Mouse (Mus musculus): ENCODE measurements around the gene Slc51a. TPM values are rescaled to one million over a fixed set of nuclear protein-coding genes. Genes with fewer than 3 reads are reported as not detected.
A peak's percentile ranks its signal among the peaks of the same experiment; 100 is the strongest.

Gene Slc51a
- polyA plus RNA-seq, 1 experiment = not detected

- TF ChIP-seq EP300 (IDR thresholded peaks at IDR 0.05; ENCODE audit: insufficient read depth, low read depth, low read length) = 0 out of 2 replicates have a peak, but pooled peaks have one; percentile 18
- TF ChIP-seq POLR2A (IDR thresholded peaks at IDR 0.05; ENCODE audit: insufficient read depth, low read length) = no peak
- no peak for TF ChIP-seq CTCF (IDR thresholded peaks at IDR 0.05; ENCODE audit: low read depth, low read length)
- H3K36me3 ChIP-seq (ENCODE audit: control insufficient read depth, insufficient read depth, low read length, poor library complexity, severe bottlenecking) = no peaks in the 10 kb centered on the region
- H3K27me3 ChIP-seq (ENCODE audit: control insufficient read depth, insufficient read depth, low read length, poor library complexity, severe bottlenecking) = no peaks in the 10 kb centered on the region
- peak overlapping the region; percentile 64 for H3K4me3 ChIP-seq (ENCODE audit: low read depth, low read length)
- H3K27ac ChIP-seq (ENCODE audit: insufficient read depth, low read length) = peak overlapping the region; percentile 66
- H3K9ac ChIP-seq (ENCODE audit: low read depth, poor library complexity, severe bottlenecking) = peak overlapping the region; percentile 58
- peaks cover 9% of the 10 kb centered on the region for H3K4me1 ChIP-seq (ENCODE audit: control insufficient read depth, insufficient read depth, low read length)
- H3K9me3 ChIP-seq (replicated peaks; ENCODE audit: control insufficient read depth, insufficient read depth, low read length, poor library complexity, severe bottlenecking) = no peaks in the 10 kb centered on the region
Measured at GRCm38 (mm10) chr16:32516006-32516962, 28.6 kb upstream of the Slc51a start.

GRCm38 (mm10) chr16:32513948-32514347, 26.3 kb upstream of the Slc51a start:
- Histone ChIP-seq H3K27me3 (ENCODE audit: control insufficient read depth, insufficient read depth, low read length, poor library complexity, severe bottlenecking) (no peaks in the 10 kb centered on the region), H3K9ac (ENCODE audit: low read depth, poor library complexity, severe bottlenecking) (no peak overlapping the region), H3K27ac (ENCODE audit: insufficient read depth, low read length) (peak overlapping the region; percentile 4; the same call in 1 of the 2 replicates), H3K36me3 (ENCODE audit: control insufficient read depth, insufficient read depth, low read length, poor library complexity, severe bottlenecking) (no peaks in the 10 kb centered on the region), H3K4me3 (ENCODE audit: low read depth, low read length) (no peak overlapping the region), H3K4me1 (ENCODE audit: control insufficient read depth, insufficient read depth, low read length) (peaks cover 14% of the 10 kb centered on the region), H3K9me3 (replicated peaks; ENCODE audit: control insufficient read depth, insufficient read depth, low read length, poor library complexity, severe bottlenecking) (no peaks in the 10 kb centered on the region)
- TF ChIP-seq POLR2A (IDR thresholded peaks at IDR 0.05; ENCODE audit: insufficient read depth, low read length) (no peak), CTCF (IDR thresholded peaks at IDR 0.05; ENCODE audit: low read depth, low read length) (no peak), EP300 (IDR thresholded peaks at IDR 0.05; ENCODE audit: insufficient read depth, low read depth, low read length) (no peak)

GRCm38 (mm10) chr16:32513401-32513800, 25.7 kb upstream of the Slc51a start:
- no peaks in the 10 kb centered on the region for H3K36me3 ChIP-seq (ENCODE audit: control insufficient read depth, insufficient read depth, low read length, poor library complexity, severe bottlenecking)
- peak overlapping the region; percentile 26 for H3K27ac ChIP-seq (ENCODE audit: insufficient read depth, low read length)
- no peak for TF ChIP-seq POLR2A (IDR thresholded peaks at IDR 0.05; ENCODE audit: insufficient read depth, low read length)
- 0 out of 2 replicates have a peak, but pooled peaks have one; percentile 24 for TF ChIP-seq EP300 (IDR thresholded peaks at IDR 0.05; ENCODE audit: insufficient read depth, low read depth, low read length)
- H3K9me3 ChIP-seq (replicated peaks; ENCODE audit: control insufficient read depth, insufficient read depth, low read length, poor library complexity, severe bottlenecking) = no peaks in the 10 kb centered on the region
- H3K9ac ChIP-seq (ENCODE audit: low read depth, poor library complexity, severe bottlenecking) = no peak overlapping the region
- H3K4me3 ChIP-seq (ENCODE audit: low read depth, low read length) = no peak overlapping the region
- no peaks in the 10 kb centered on the region for H3K27me3 ChIP-seq (ENCODE audit: control insufficient read depth, insufficient read depth, low read length, poor library complexity, severe bottlenecking)
- H3K4me1 ChIP-seq (ENCODE audit: control insufficient read depth, insufficient read depth, low read length) = peaks cover 19% of the 10 kb centered on the region

- no peaks in the 10 kb centered on the region for H3K9me3 ChIP-seq (replicated peaks; ENCODE audit: control insufficient read depth, insufficient read depth, low read length, poor library complexity, severe bottlenecking)
- no peaks in the 10 kb centered on the region for H3K27me3 ChIP-seq (ENCODE audit: control insufficient read depth, insufficient read depth, low read length, poor library complexity, severe bottlenecking)
- H3K36me3 ChIP-seq (ENCODE audit: control insufficient read depth, insufficient read depth, low read length, poor library complexity, severe bottlenecking) = no peaks in the 10 kb centered on the region
- TF ChIP-seq EP300 (IDR thresholded peaks at IDR 0.05; ENCODE audit: insufficient read depth, low read depth, low read length) (no peak), CTCF (IDR thresholded peaks at IDR 0.05; ENCODE audit: low read depth, low read length) (no peak), POLR2A (IDR thresholded peaks at IDR 0.05; ENCODE audit: insufficient read depth, low read length) (no peak)
- H3K27ac ChIP-seq (ENCODE audit: insufficient read depth, low read length) = peak overlapping the region; percentile 26
- peaks cover 16% of the 10 kb centered on the region for H3K4me1 ChIP-seq (ENCODE audit: control insufficient read depth, insufficient read depth, low read length)
- H3K4me3 ChIP-seq (ENCODE audit: low read depth, low read length) = no peak overlapping the region
- H3K9ac ChIP-seq (ENCODE audit: low read depth, poor library complexity, severe bottlenecking) = no peak overlapping the region
Measured at GRCm38 (mm10) chr16:32512921-32513320, 25.2 kb upstream of the Slc51a start.

- H3K9ac ChIP-seq (ENCODE audit: low read depth, poor library complexity, severe bottlenecking) = no peak overlapping the region
- H3K9me3 ChIP-seq (replicated peaks; ENCODE audit: control insufficient read depth, insufficient read depth, low read length, poor library complexity, severe bottlenecking) = no peaks in the 10 kb centered on the region
- peaks cover 16% of the 10 kb centered on the region for H3K4me1 ChIP-seq (ENCODE audit: control insufficient read depth, insufficient read depth, low read length)
- H3K4me3 ChIP-seq (ENCODE audit: low read depth, low read length) = no peak overlapping the region
- no peak for TF ChIP-seq POLR2A (IDR thresholded peaks at IDR 0.05; ENCODE audit: insufficient read depth, low read length)
- TF ChIP-seq CTCF (IDR thresholded peaks at IDR 0.05; ENCODE audit: low read depth, low read length) = no peak
- peak; percentile 66; the same call in 1 of the 2 replicates for TF ChIP-seq EP300 (IDR thresholded peaks at IDR 0.05; ENCODE audit: insufficient read depth, low read depth, low read length)
- H3K36me3 ChIP-seq (ENCODE audit: control insufficient read depth, insufficient read depth, low read length, poor library complexity, severe bottlenecking) = no peaks in the 10 kb centered on the region
- peak overlapping the region; percentile 90 for H3K27ac ChIP-seq (ENCODE audit: insufficient read depth, low read length)
- H3K27me3 ChIP-seq (ENCODE audit: control insufficient read depth, insufficient read depth, low read length, poor library complexity, severe bottlenecking) = no peaks in the 10 kb centered on the region
Measured at GRCm38 (mm10) chr16:32511827-32512490, 24.3 kb upstream of the Slc51a start.

Data from ES-Bruce4 (cell line).